Mouse (Mus musculus) lung, embryonic 15.5 days (tissue): ENCODE data around the gene Sult3a2. TPM values are rescaled to one million over a fixed set of nuclear protein-coding genes. Genes with fewer than 3 reads are reported as not detected.
"Not testable (repeated sequence)": the region's sequence is repeated elsewhere in the genome, so short reads cannot be mapped to it uniquely, and the experiment has no call there.

Source experiments
- ATAC-seq: fragments of 200-750 bp; cut with Nextera tagmentation; 2 replicates; pipeline ENCODE4 v1.8.0; 2017; ENCODE audit warnings: moderate number of reproducible peaks, borderline replicate concordance; ENCODE audit not compliant: low FRiP score, low TSS enrichment; ENCODE audit errors: extremely low read depth
- H3K27ac ChIP-seq: fragments of 300-500 bp; sonication (generic); 2 replicates; pipeline ENCODE4 v1.5.1; 2015; ENCODE audit warnings: moderate library complexity, mild to moderate bottlenecking, inconsistent platforms
- H3K27me3 ChIP-seq: fragments of 300-500 bp; sonication (generic); 2 replicates; pipeline ENCODE4 v1.6.1; 2015; ENCODE audit warnings: inconsistent platforms
- H3K36me3 ChIP-seq: fragments of 300-500 bp; sonication (generic); 2 replicates; pipeline ENCODE4 v1.6.1; 2015; ENCODE audit warnings: inconsistent platforms
- H3K4me1 ChIP-seq: fragments of 300-500 bp; sonication (generic); 2 replicates; pipeline ENCODE4 v1.6.1; 2015; ENCODE audit warnings: inconsistent platforms
- H3K4me2 ChIP-seq: fragments of 300-500 bp; sonication (generic); 2 replicates; pipeline ENCODE4 v1.6.1; 2015; ENCODE audit warnings: inconsistent platforms, mild to moderate bottlenecking, moderate library complexity
- H3K4me3 ChIP-seq: fragments of 300-500 bp; sonication (generic); 2 replicates; pipeline ENCODE4 v1.5.1; 2015; ENCODE audit warnings: mild to moderate bottlenecking, inconsistent platforms
- H3K9ac ChIP-seq: fragments of 300-500 bp; sonication (generic); 2 replicates; pipeline ENCODE4 v1.6.1; 2015; ENCODE audit warnings: inconsistent platforms
- H3K9me3 ChIP-seq: fragments of 300-500 bp; sonication (generic); 2 replicates; pipeline ENCODE4 v1.6.1; 2016; ENCODE audit warnings: inconsistent platforms
- WGBS: fragments of 180-500 bp; shearing (Covaris S2); methylation state at CpG from one replicate; pipeline ENCODE4 v1.1.7; 2015; 5-methylcytosine and 5-hydroxymethylcytosine counted together
- polyA plus RNA-seq: library from polyadenylated mRNA; unstranded; fragments of >200 nt; fragmentation: Nextera tagmentation; extraction: Ambion mirVana; gene quantifications from 2 replicates; pipeline ENCODE4 v1.2.1, GENCODE M21; 2015

Gene Sult3a2
- polyA plus RNA-seq: not detected in 2 replicates

DNA sequence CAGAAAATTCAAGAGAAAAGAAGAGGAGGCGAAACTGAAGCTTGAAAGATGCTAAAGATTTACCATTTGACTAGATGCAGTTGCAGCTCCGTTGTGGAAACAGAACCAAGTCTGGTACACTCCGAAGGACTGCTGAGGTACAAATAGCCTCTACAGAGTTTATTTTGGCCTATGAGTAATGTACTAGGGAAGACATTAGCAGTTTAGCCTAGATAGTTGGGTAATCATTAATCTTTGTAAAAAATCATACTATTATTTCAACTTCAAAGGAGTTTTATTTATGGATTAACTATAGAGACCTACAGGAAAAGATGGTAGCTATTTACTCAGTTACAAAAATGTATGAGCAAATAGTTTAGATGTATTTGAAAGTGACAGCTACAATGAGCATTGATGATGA lies at the start of gene Sult3a2:
Gene Sult3a2 (minus strand): TSS at position 101 of the 400 bp plus-strand sequence.
- no peak within 1 kb of the TSS for H3K9ac ChIP-seq
- H3K4me2 ChIP-seq: no peak within 1 kb of the TSS
- H3K27ac ChIP-seq: no peak within 1 kb of the TSS
- H3K36me3 ChIP-seq: no peaks in the 10 kb centered on the region
- H3K9me3 ChIP-seq: no peaks in the 10 kb centered on the region
- WGBS: 88% methylated on average over 3 of the region's 3 CpGs
- no peak for ATAC-seq
- H3K4me1 ChIP-seq: no peaks in the 10 kb centered on the region
- no peaks in the 10 kb centered on the region for H3K27me3 ChIP-seq
- H3K4me3 ChIP-seq: no peak within 1 kb of the TSS

GRCm38 (mm10) chr10:33820892-33821291 lies 34.4 kb upstream of the Sult3a2 start:
- H3K27me3 ChIP-seq: no peaks in the 10 kb centered on the region
- no peak overlapping the region for H3K9ac ChIP-seq
- H3K4me2 ChIP-seq: no peak overlapping the region
- no peak for ATAC-seq
- H3K4me1 ChIP-seq: no peaks in the 10 kb centered on the region
- H3K4me3 ChIP-seq: no peak overlapping the region
- H3K27ac ChIP-seq: no peak overlapping the region
- WGBS: 95% methylated on average over 3 of the region's 3 CpGs
- no peaks in the 10 kb centered on the region for H3K9me3 ChIP-seq
- H3K36me3 ChIP-seq: no peaks in the 10 kb centered on the region

- no peak overlapping the region for H3K4me2 ChIP-seq
- H3K4me1 ChIP-seq: no peaks in the 10 kb centered on the region
- H3K36me3 ChIP-seq: no peaks in the 10 kb centered on the region
- no peaks in the 10 kb centered on the region for H3K27me3 ChIP-seq
- no peak overlapping the region for H3K27ac ChIP-seq
- no peak for ATAC-seq
- H3K9me3 ChIP-seq: no peaks in the 10 kb centered on the region
- H3K4me3 ChIP-seq: no peak overlapping the region
- no peak overlapping the region for H3K9ac ChIP-seq
- 59% methylated on average over 1 of the region's 1 CpGs for WGBS
Observed at GRCm38 (mm10) chr10:33816923-33817322, 30.4 kb upstream of the Sult3a2 start.

DNA sequence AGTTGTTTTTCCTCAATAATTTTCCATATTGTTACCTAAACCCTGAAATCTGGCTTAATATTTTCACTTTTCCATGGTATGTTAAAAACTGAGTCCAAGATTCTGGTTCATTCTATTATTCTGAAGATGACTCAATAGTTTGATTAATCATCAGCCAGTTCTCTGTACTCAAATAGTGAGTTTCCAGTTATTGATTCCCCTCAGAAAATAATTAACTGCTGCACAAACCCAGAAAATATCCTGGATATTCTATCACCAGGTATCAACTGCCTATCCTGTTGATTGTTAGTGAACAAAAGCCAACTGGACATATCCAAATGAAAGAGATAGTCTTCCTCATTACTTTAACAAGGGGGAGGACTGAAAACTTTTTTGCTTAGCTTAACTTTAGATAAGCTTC lies 27.8 kb upstream of the Sult3a2 start:
- Histone ChIP-seq H3K4me2 (no peak overlapping the region), H3K9ac (no peak overlapping the region), H3K27ac (no peak overlapping the region), H3K36me3 (no peaks in the 10 kb centered on the region), H3K4me3 (no peak overlapping the region), H3K9me3 (no peaks in the 10 kb centered on the region), H3K4me1 (no peaks in the 10 kb centered on the region), H3K27me3 (no peaks in the 10 kb centered on the region)
- ATAC-seq: no peak

DNA sequence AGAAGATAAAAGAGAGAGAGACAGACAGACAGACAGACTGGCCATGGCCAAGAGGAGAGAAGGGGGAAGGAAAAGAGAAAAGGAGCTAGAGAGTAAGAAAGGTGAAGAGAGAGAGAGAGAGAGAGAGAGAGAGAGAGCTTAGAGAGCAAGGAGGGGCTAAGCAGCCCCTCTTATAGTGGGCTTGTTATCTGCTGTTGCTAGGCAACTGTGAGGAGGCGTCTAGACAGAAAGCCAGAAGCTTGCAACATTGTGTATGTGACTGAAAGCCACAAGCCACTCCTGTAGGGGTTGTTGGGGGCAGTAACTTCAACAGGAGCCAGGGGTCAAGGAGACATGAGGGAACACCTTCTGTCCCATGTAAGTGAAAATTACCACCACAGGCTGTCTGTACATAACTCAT lies 25.3 kb upstream of the Sult3a2 start:
- ATAC-seq: no peak; the same call in 1 of the 2 replicates
- Histone ChIP-seq H3K27ac (no peak overlapping the region), H3K9me3 (no peaks in the 10 kb centered on the region), H3K4me3 (no peak overlapping the region), H3K36me3 (no peaks in the 10 kb centered on the region), H3K4me2 (no peak overlapping the region), H3K9ac (no peak overlapping the region), H3K27me3 (no peaks in the 10 kb centered on the region), H3K4me1 (no peaks in the 10 kb centered on the region)
- 0% methylated on average over 1 of the region's 1 CpGs for WGBS

DNA sequence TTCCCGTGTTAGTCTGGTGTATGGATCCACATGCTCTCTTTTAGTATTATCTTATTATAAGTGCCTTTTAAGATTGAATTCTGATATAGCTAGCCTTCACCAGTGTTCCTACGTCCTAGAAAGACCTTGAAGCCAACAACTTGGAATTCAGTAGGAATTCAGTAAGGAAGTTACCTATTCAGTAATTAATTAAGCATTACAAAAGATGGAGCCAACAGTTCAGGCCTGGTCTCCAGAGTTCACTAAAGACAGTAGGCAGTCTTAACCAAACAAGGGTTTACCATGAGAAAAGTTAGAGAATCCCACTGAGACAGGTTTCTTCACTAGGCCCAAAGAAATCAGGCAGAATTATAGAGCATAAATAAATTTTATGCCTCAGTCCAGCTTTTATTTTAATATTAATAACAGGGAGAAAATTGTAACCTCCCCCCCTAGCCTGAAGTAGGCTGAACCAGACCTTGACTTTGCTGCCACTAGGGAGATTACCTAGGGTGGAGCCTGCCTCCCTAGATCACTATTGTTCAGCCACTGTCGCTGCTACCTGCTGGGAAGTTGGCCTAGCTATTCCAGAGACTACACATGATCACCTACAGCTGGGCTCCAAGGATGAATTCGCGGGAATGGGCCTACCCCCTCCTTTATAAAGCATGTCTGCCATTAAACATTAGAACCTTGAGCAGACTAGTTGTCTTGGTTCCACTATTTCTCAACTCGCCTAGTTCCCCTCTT lies 10.9 kb upstream of the Sult3a2 start:
- H3K27ac ChIP-seq, H3K4me2 ChIP-seq, ATAC-seq, H3K36me3 ChIP-seq, H3K4me1 ChIP-seq, H3K9ac ChIP-seq, H3K27me3 ChIP-seq, H3K4me3 ChIP-seq, H3K9me3 ChIP-seq: not testable (repeated sequence)
- 77% methylated on average over 6 of the region's 6 CpGs for WGBS

GRCm38 (mm10) chr10:33796269-33796915 lies 9.9 kb upstream of the Sult3a2 start:
- not testable (repeated sequence) for H3K4me3 ChIP-seq, H3K36me3 ChIP-seq, ATAC-seq, H3K9ac ChIP-seq, H3K4me2 ChIP-seq, H3K27me3 ChIP-seq, H3K4me1 ChIP-seq, H3K9me3 ChIP-seq, H3K27ac ChIP-seq
- WGBS: 73% methylated on average over 4 of the region's 4 CpGs

GRCm38 (mm10) chr10:33792166-33792565 lies 5.7 kb upstream of the Sult3a2 start:
- not testable (repeated sequence) for H3K4me2 ChIP-seq, H3K4me1 ChIP-seq, H3K4me3 ChIP-seq, H3K9ac ChIP-seq, H3K36me3 ChIP-seq, H3K9me3 ChIP-seq, ATAC-seq, H3K27ac ChIP-seq, H3K27me3 ChIP-seq
- 79% methylated on average over 3 of the region's 3 CpGs for WGBS

GRCm38 (mm10) chr10:33787541-33787940 lies 1.0 kb upstream of the Sult3a2 start:
- no peak for ATAC-seq

DNA sequence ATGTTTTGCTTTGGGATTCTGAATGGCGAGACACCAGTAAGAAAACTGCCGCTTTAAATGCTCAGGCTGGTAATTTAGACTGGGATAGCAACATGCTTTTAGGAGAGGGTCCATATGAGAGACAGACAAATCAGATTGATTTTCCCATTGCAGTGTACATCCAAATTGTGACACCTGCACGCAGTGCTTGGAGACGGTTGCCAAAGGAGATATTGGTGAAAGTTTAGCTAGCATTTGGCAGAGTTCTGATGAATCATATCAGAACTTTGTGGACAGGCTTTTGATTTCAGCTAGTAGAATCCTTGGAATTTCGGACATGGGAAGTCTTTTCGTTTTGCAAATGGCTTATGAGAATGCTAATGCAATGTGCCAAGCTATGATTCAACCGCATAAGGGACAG lies 51.3 kb downstream of the Sult3a2 start:
- not testable (repeated sequence) for H3K36me3 ChIP-seq, ATAC-seq
- 87% methylated on average over 7 of the region's 7 CpGs for WGBS

More at GRCm38 (mm10) chr10:33787541-33787940, 1.0 kb upstream of the Sult3a2 start:
- no peaks in the 10 kb centered on the region for H3K9me3 ChIP-seq
- no peaks in the 10 kb centered on the region for H3K36me3 ChIP-seq
- no peak overlapping the region for H3K9ac ChIP-seq
- no peaks in the 10 kb centered on the region for H3K27me3 ChIP-seq
- H3K4me2 ChIP-seq: no peak overlapping the region
- no peaks in the 10 kb centered on the region for H3K4me1 ChIP-seq
- no peak overlapping the region for H3K27ac ChIP-seq
- H3K4me3 ChIP-seq: no peak overlapping the region

GRCm38 (mm10) chr10:33733241-33733640 lies 53.3 kb downstream of the Sult3a2 start:
- H3K4me3 ChIP-seq: no peak overlapping the region
- H3K4me1 ChIP-seq: no peaks in the 10 kb centered on the region
- H3K36me3 ChIP-seq: no peaks in the 10 kb centered on the region
- H3K27ac ChIP-seq: no peak overlapping the region
- no peak overlapping the region for H3K4me2 ChIP-seq
- no peaks in the 10 kb centered on the region for H3K9me3 ChIP-seq
- no peaks in the 10 kb centered on the region for H3K27me3 ChIP-seq
- H3K9ac ChIP-seq: no peak overlapping the region
- no peak for ATAC-seq

More for the DNA sequence above, 51.3 kb downstream of the Sult3a2 start:
- H3K27ac ChIP-seq, H3K9ac ChIP-seq, H3K4me3 ChIP-seq, H3K4me1 ChIP-seq, H3K4me2 ChIP-seq, H3K27me3 ChIP-seq, H3K9me3 ChIP-seq: not testable (repeated sequence)

DNA sequence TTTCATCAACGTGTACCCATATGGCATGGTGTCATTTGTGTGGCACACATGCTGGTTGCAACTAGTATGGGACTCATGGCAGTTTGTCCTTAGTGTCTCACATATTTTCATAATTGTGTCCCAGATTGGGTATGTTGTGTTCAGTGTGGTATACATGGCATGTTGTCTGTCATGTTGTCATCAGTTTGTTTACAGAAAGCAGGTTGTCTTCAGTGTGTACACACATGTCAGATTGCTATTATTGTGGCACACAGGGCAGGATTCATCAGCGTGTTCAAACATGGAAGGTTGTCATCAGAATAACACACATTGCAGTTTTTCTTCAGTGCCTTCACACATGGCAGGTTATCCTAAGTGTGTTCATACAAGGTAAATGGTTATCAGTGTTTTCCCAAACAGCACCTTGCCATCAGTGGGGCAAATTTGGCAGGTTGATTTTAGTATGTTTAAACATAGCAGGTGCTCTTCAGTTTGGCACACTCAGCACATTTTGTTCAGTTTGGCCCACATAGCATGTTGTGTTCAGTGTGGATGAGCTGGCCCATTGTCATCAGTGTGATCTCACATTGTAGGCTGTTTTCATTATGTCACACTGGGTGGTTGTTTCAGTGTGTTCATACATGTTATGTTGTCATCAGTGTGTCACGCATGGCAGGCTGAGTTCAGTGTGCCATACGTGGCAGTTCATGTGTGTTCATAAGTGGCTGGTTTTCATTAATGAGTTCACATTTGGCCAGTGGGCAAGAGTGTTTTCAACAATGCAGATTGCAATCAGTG lies 53.9 kb downstream of the Sult3a2 start:
- Histone ChIP-seq H3K9ac (no peak overlapping the region), H3K36me3 (no peaks in the 10 kb centered on the region), H3K9me3 (no peaks in the 10 kb centered on the region), H3K27ac (no peak overlapping the region), H3K4me3 (no peak overlapping the region), H3K4me2 (no peak overlapping the region), H3K27me3 (no peaks in the 10 kb centered on the region), H3K4me1 (no peaks in the 10 kb centered on the region)
- WGBS: 83% methylated on average over 4 of the region's 4 CpGs
- no peak for ATAC-seq
